Mouse (Mus musculus) liver, adult (tissue): Measurements from ENCODE around the gene Slc22a8.

ENCODE experiments used
- GATA4 ChIP-seq: IDR thresholded peaks from 2 replicates; pipeline ENCODE4 v1.6.1; 2014; ENCODE audit warnings: mild to moderate bottlenecking, low read length; ENCODE audit not compliant: insufficient replicate concordance

Gene Slc22a8

GRCm38 (mm10) chr19:8586350-8586749 lies 4.7 kb upstream of the Slc22a8 start:
- no peak for TF ChIP-seq GATA4

DNA sequence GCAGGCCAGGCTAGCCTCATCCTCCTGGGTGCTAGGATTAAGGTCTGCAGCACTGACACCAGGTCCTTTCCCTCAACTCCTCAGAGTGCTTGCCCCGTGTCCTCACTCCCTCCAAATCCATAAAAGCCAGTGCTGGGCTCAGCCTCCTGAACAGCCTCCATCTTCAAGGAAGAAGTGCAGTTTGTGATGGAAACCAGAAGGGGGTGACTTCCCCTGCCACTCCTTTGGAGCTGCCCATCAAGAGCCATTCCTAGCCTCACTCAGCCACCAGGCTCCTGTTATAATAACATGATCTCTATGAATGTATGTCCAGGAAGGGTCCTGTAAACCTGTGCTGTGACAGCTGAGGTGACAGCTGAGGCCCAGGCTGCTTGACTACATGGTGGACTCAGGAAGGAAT lies 3.7 kb upstream of the Slc22a8 start:
- no peak for TF ChIP-seq GATA4

- no peak for TF ChIP-seq GATA4
Measured at GRCm38 (mm10) chr19:8592155-8592554, 1.1 kb downstream of the Slc22a8 start.

- TF ChIP-seq GATA4: no peak
Measured at GRCm38 (mm10) chr19:8592873-8593408, 1.9 kb downstream of the Slc22a8 start.

DNA sequence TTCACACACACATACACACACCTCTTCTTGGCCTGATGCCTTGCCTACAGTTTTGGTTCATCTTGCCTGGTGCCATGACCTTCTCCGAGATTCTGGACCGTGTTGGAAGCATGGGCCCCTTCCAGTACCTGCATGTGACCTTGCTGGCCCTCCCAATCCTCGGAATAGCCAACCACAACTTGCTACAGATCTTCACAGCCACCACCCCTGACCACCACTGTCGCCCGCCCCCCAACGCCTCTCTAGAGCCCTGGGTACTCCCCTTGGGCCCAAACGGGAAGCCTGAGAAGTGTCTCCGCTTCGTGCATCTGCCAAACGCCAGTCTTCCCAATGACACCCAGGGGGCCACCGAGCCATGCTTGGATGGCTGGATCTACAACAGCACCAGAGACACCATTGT lies 2.8 kb downstream of the Slc22a8 start:
- TF ChIP-seq GATA4: no peak

DNA sequence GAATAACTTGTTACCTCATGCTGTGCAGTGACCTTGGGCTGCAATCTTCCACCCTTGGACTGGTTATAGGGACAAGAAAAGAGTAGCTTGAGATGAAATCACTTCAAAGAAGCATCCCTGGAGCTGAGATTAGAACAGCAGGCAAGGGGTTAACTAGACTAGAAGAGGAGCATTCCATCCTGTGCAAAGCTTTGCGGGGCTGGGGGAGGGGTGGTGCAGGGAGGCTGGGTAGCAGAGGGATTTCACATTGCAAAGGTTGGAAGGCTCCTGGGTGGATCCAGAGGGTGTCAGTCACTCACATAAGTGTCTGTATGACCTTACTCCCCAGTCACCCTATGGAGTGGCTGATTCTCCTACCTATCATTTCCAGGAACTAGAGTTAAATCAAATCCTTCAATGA lies 3.5 kb downstream of the Slc22a8 start:
- no peak for TF ChIP-seq GATA4

DNA sequence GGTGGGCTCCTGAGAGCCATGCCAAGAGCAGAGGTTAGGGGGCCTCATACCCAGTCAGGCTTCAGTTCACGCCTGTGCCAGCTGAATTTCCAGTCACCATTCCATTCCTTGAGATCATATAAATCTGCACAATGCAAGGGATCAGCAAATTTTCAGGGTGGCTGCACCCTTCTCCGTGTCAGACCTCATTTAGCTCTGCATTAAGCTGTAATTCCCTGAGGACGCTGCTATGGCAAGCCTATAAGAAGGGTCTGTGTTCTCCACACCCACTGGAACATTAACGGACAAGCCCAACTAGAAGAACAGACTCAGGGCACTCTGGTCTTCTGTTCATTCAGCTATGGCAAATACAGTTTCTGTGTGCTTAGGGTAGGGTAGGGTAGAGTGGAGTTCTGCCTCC lies 6.2 kb downstream of the Slc22a8 start:
- TF ChIP-seq GATA4: no peak

GRCm38 (mm10) chr19:8599229-8599628 lies 8.2 kb downstream of the Slc22a8 start:
- no peak for TF ChIP-seq GATA4

- no peak for TF ChIP-seq GATA4
Measured at GRCm38 (mm10) chr19:8601922-8602321, 10.9 kb downstream of the Slc22a8 start.

- TF ChIP-seq GATA4: no peak
Measured at GRCm38 (mm10) chr19:8602914-8603313, 11.9 kb downstream of the Slc22a8 start.

- TF ChIP-seq GATA4: no peak
Measured at GRCm38 (mm10) chr19:8604536-8605240, 13.6 kb downstream of the Slc22a8 start.

DNA sequence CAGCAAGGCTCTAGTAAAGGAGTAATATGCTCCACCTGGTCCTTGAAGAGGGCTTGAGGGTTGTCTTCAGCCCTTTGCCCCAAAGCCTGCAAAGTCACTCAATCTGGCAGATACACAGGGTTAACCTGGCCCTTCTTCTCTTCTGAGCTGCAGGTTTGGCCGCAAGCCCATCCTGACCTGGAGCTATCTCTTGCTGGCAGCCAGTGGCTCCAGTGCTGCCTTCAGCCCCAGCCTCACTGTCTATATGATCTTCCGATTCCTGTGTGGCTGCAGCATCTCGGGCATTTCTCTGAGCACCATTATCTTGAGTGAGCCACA lies 14.1 kb downstream of the Slc22a8 start:
- no peak for TF ChIP-seq GATA4

- no peak for TF ChIP-seq GATA4
Measured at GRCm38 (mm10) chr19:8611358-8612123, 20.5 kb downstream of the Slc22a8 start.

GRCm38 (mm10) chr19:8613111-8613510 lies 22.1 kb downstream of the Slc22a8 start:
- TF ChIP-seq GATA4: no peak

DNA sequence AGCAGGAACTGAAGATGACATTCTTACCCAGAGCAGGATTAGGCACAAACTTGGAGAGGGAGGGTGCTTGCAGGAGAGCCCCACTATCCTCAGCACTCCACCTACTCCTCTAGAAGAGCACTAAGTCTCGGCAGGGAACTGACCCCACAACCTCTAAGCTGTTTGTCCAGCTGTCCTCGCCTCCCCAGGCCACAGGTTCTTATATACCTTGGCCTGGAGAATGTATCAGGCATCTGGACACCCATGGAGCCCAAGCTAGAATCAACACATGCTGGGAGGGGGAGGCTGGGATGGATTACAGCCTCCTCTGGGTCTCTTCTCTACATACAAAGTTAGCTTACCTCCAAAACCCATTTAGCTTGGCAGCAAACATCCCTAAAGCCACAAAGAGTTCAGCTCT lies 23.3 kb downstream of the Slc22a8 start:
- no peak for TF ChIP-seq GATA4

- no peak for TF ChIP-seq GATA4
Measured at GRCm38 (mm10) chr19:8616314-8616713, 25.3 kb downstream of the Slc22a8 start.
